Comparison of ENCODE assay signal across 8 mouse cellular contexts in the genomic region with DNA sequence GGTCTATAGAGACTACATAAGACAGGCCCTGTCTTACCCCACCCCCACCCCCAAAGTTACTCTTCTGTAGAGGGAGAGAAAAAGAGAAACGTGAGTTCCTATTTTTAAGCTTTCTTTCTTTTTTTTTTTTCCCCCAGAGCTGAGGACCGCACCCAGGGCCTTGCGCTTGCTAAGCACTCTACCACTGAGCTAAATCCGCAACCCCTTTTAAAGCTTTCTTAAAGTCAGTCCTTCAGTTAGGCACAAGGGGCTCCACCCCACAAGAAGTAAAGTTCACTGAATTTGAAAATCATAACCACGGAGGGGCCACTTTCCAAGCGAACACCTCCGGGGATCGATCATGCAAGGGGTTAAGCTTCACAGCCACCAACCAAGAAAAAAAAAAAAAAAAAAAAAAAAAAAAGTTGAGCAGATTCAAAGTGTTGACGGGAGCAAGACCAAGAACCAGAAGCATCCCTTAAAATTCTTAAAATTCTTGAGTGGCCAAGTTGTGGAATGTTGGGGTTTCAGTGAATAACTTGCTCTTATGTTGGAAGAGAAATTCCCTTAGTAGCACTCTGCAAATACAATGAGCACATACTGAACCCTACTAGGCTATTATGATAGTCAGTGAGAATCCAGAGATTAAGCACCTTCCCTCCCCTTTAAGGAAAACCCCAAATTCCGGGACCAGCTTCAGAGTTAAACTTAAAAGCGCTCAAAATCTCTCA. TPM values are rescaled to one million over a fixed set of nuclear protein-coding genes. Genes with fewer than 3 reads are reported as not detected.
DNase-seq lines count a peak whose midpoint lies in the region; ATAC-seq and TF ChIP-seq lines count a peak whose summit lies in the region.

No protein-coding gene starts in this region.

- no peak for ATAC-seq in intestine, embryonic 14.5 days (replicated peaks; ENCODE audit: low FRiP score, low TSS enrichment, low read depth)
- peak; percentile 4; the same call in 1 of the 2 replicates for ATAC-seq in monocyte, adult 5-6 weeks (replicated peaks; ENCODE audit: insufficient number of reproducible peaks, low FRiP score, low TSS enrichment, poor library complexity, severe bottlenecking)
- ATAC-seq in megakaryocyte-erythroid progenitor cell, adult 5-6 weeks (replicated peaks; ENCODE audit: low FRiP score, low TSS enrichment, poor library complexity, severe bottlenecking): no peak

- no peak for TF ChIP-seq POLR2A in lung, adult 2 months (IDR thresholded peaks at IDR 0.05; ENCODE audit: borderline replicate concordance, extremely low read depth, low read depth, low read length)

- no peak for DNase-seq in lung, adult 2 months
- no peak for DNase-seq in lung, postnatal 14 days
- peak; percentile 9 for DNase-seq in embryo, embryonic 11 days
- DNase-seq in intestine, embryonic 14.5 days (ENCODE audit: low spot score): no peak
- no peak for DNase-seq in cerebellum, adult 9-10 months
- no peak for DNase-seq in kidney, postnatal 10 days

- H3K27ac ChIP-seq in intestine, embryonic 14.5 days (ENCODE audit: low read depth): peak overlapping the region; percentile 65; the same call in 1 of the 2 replicates

- H3K27me3 ChIP-seq in intestine, embryonic 14.5 days (replicated peaks; ENCODE audit: control insufficient read depth, insufficient read depth, low read length): no peaks in the 10 kb centered on the region

- H3K36me3 ChIP-seq in intestine, embryonic 14.5 days (ENCODE audit: control insufficient read depth, insufficient read depth, low read length): no peaks in the 10 kb centered on the region

- peak overlapping the region; percentile 74 for H3K4me2 ChIP-seq in intestine, embryonic 14.5 days (ENCODE audit: low read length)

- H3K4me3 ChIP-seq in lung, adult 2 months (replicated peaks; ENCODE audit: extremely low read depth, low read depth, low read length): peak overlapping the region; percentile 75
- peak overlapping the region; percentile 76 for H3K4me3 ChIP-seq in intestine, embryonic 14.5 days (ENCODE audit: low read depth, low read length)

- H3K9me3 ChIP-seq in intestine, embryonic 14.5 days (ENCODE audit: control insufficient read depth, low read length): no peaks in the 10 kb centered on the region

- TF ChIP-seq CTCF in lung, adult 2 months (IDR thresholded peaks at IDR 0.05; ENCODE audit: insufficient read depth, low read length): no peak

- WGBS in lung, adult 2 months: 13% methylated on average over 11 of the region's 11 CpGs
- WGBS in intestine, embryonic 14.5 days: 18% methylated on average over 11 of the region's 11 CpGs

- peak overlapping the region; percentile 64 for H3K9ac ChIP-seq in intestine, embryonic 14.5 days (ENCODE audit: low read length)

- H3K4me1 ChIP-seq in lung, adult 2 months (ENCODE audit: control insufficient read depth, insufficient read depth, low read length): peaks cover 21% of the 10 kb centered on the region
- H3K4me1 ChIP-seq in intestine, embryonic 14.5 days (replicated peaks; ENCODE audit: control insufficient read depth, insufficient read depth, low read length): peaks cover under 1% of the 10 kb centered on the region; the same call in 1 of the 2 replicates

RNA-seq across cellular contexts. Expression of a gene that starts 1.1 kb away (rescaled TPM):
- polyA plus RNA-seq in lung, adult 2 months (2012; rRNA removed): 69.9 and 85.8 TPM in 2 replicates
- polyA plus RNA-seq in intestine, embryonic 14.5 days (2014; fragmentation: Nextera tagmentation; extraction: Ambion mirVana): 28.1 and 28.7 TPM in 2 replicates
- 1,089 to 1,183 TPM (median 1,123 TPM) in 3 replicates for total RNA-seq in monocyte, adult 5-6 weeks (2017)
- total RNA-seq in megakaryocyte-erythroid progenitor cell, adult 5-6 weeks (2014; fragmentation: Nextera tagmentation): 63.5 and 64.5 TPM in 2 replicates
- 48.9 and 60.9 TPM in 2 replicates for total RNA-seq in megakaryocyte-erythroid progenitor cell, adult 5-6 weeks (2017)

RNA-seq across cellular contexts. Expression of a gene that starts 47.1 kb away (rescaled TPM):
- polyA plus RNA-seq in lung, adult 2 months (2012; rRNA removed): not detected in 2 replicates
- not detected in 2 replicates for polyA plus RNA-seq in intestine, embryonic 14.5 days (2014; fragmentation: Nextera tagmentation; extraction: Ambion mirVana)
- not detected in 3 replicates for total RNA-seq in monocyte, adult 5-6 weeks (2017)
- total RNA-seq in megakaryocyte-erythroid progenitor cell, adult 5-6 weeks (2014; fragmentation: Nextera tagmentation): not detected in 2 replicates
- not detected in 2 replicates for total RNA-seq in megakaryocyte-erythroid progenitor cell, adult 5-6 weeks (2017)

RNA-seq across cellular contexts. Expression of a gene that starts 54.9 kb away (rescaled TPM):
- polyA plus RNA-seq in lung, adult 2 months (2012; rRNA removed): 34.1 and 37.1 TPM in 2 replicates
- polyA plus RNA-seq in intestine, embryonic 14.5 days (2014; fragmentation: Nextera tagmentation; extraction: Ambion mirVana): 4.7 and 6.1 TPM in 2 replicates
- total RNA-seq in monocyte, adult 5-6 weeks (2017): 0.76 to 1.5 TPM (median 0.78 TPM) in 3 replicates
- total RNA-seq in megakaryocyte-erythroid progenitor cell, adult 5-6 weeks (2014; fragmentation: Nextera tagmentation): 11.0 and 11.7 TPM in 2 replicates
- total RNA-seq in megakaryocyte-erythroid progenitor cell, adult 5-6 weeks (2017): 5.6 and 8.6 TPM in 2 replicates

Comparison
In these comparisons a context has a peak if more than half of its experiments do, and no peak if none do; other contexts are left out.
1. RNA of a gene that starts 1.1 kb away (total RNA-seq): 1,089 to 1,183 TPM in monocyte, adult 5-6 weeks; 48.9 to 64.5 TPM in megakaryocyte-erythroid progenitor cell, adult 5-6 weeks; every median in the first group is over 10 times any median in the second.